Mouse (Mus musculus) forebrain, embryonic 15.5 days (tissue): Measurements from ENCODE around the gene Hist1h4d. TPM values are rescaled to one million over a fixed set of nuclear protein-coding genes. Genes with fewer than 3 reads are reported as not detected.
"Not testable (repeated sequence)": the region's sequence is repeated elsewhere in the genome, so short reads cannot be mapped to it uniquely, and the experiment has no call there.

Experiments used
- ATAC-seq: fragments of 200-750 bp; cut with Nextera tagmentation; replicated peaks from 2 replicates; pipeline ENCODE4 v1.8.0; 2017; ENCODE audit warnings: mild to moderate bottlenecking, moderate TSS enrichment, moderate library complexity
- H3K27ac ChIP-seq: fragments of 300-500 bp; sonication (generic); replicated peaks from 2 replicates; pipeline ENCODE4 v1.5.1; 2015; ENCODE audit warnings: mild to moderate bottlenecking, inconsistent platforms
- H3K27me3 ChIP-seq: fragments of 300-500 bp; sonication (generic); 2 replicates; pipeline ENCODE4 v1.6.1; 2015; ENCODE audit warnings: inconsistent platforms
- H3K36me3 ChIP-seq: fragments of 300-500 bp; sonication (generic); 2 replicates; pipeline ENCODE4 v1.6.1; 2015; ENCODE audit warnings: mild to moderate bottlenecking, inconsistent platforms
- H3K4me1 ChIP-seq: fragments of 300-500 bp; sonication (generic); 2 replicates; pipeline ENCODE4 v1.6.1; 2015; ENCODE audit warnings: inconsistent platforms
- H3K4me2 ChIP-seq: fragments of 300-500 bp; sonication (generic); replicated peaks from 2 replicates; pipeline ENCODE4 v1.6.1; 2015; ENCODE audit warnings: mild to moderate bottlenecking, inconsistent platforms
- H3K4me3 ChIP-seq: fragments of 300-500 bp; sonication (generic); 2 replicates; pipeline ENCODE4 v1.5.1; 2015; ENCODE audit warnings: mild to moderate bottlenecking, inconsistent platforms
- H3K9ac ChIP-seq: fragments of 300-500 bp; sonication (generic); replicated peaks from 2 replicates; pipeline ENCODE4 v1.6.1; 2015; ENCODE audit warnings: mild to moderate bottlenecking, inconsistent platforms
- H3K9me3 ChIP-seq: fragments of 300-500 bp; sonication (generic); 2 replicates; pipeline ENCODE4 v1.6.1; 2016; ENCODE audit warnings: inconsistent platforms
- WGBS: fragments of 180-500 bp; shearing (Covaris S2); methylation state at CpG from one replicate; pipeline ENCODE4 v1.1.7; 2015; ENCODE audit warnings: mixed read lengths; 5-methylcytosine and 5-hydroxymethylcytosine counted together
- polyA plus RNA-seq: library from polyadenylated mRNA; unstranded; fragments of >200 nt; fragmentation: Nextera tagmentation; extraction: Ambion mirVana; gene quantifications from 2 replicates; pipeline ENCODE4 v1.2.1, GENCODE M21; 2015

The Hist1h4d gene
- polyA plus RNA-seq, 1 experiment from 2014 or later, result 76.0 TPM

GRCm38 (mm10) chr13:23576906-23577639 is 4.3 kb upstream of the Hist1h4d start:
- WGBS, result 32% methylated on average over 6 of the region's 6 CpGs
- H3K36me3 ChIP-seq, result no peaks in the 10 kb centered on the region
- ATAC-seq, result no peak
- H3K9me3 ChIP-seq, result no peaks in the 10 kb centered on the region
- peaks cover 40% of the 10 kb centered on the region for H3K4me1 ChIP-seq
- peak overlapping the region; percentile 47 for H3K4me3 ChIP-seq
- H3K9ac ChIP-seq, result peak overlapping the region; percentile 74
- no peaks in the 10 kb centered on the region for H3K27me3 ChIP-seq
- peak overlapping the region; percentile 97 for H3K27ac ChIP-seq
- peak overlapping the region; percentile 72 for H3K4me2 ChIP-seq

- H3K27me3 ChIP-seq, result no peaks in the 10 kb centered on the region
- ATAC-seq, result no peak
- H3K27ac ChIP-seq, result no peak overlapping the region
Measured at GRCm38 (mm10) chr13:23577835-23578234, 3.6 kb upstream of the Hist1h4d start.

GRCm38 (mm10) chr13:23582219-23583056 is 1.0 kb downstream of the Hist1h4d start:
- Histone ChIP-seq H3K27me3 (no peaks in the 10 kb centered on the region), H3K9me3 (no peaks in the 10 kb centered on the region), H3K4me2 (peak overlapping the region; percentile 79), H3K36me3 (no peaks in the 10 kb centered on the region), H3K4me1 (peaks cover 50% of the 10 kb centered on the region), H3K9ac (peak overlapping the region; percentile 61), H3K4me3 (peak overlapping the region; percentile 53), H3K27ac (peak overlapping the region; percentile 97)
- 3% methylated on average over 6 of the region's 6 CpGs for WGBS
- no peak for ATAC-seq

More at GRCm38 (mm10) chr13:23577835-23578234, 3.6 kb upstream of the Hist1h4d start:
- Histone ChIP-seq H3K9me3 (no peaks in the 10 kb centered on the region), H3K4me2 (no peak overlapping the region), H3K9ac (no peak overlapping the region), H3K36me3 (no peaks in the 10 kb centered on the region), H3K4me1 (peaks cover 40% of the 10 kb centered on the region), H3K4me3 (no peak overlapping the region)
- 93% methylated on average over 1 of the region's 1 CpGs for WGBS

GRCm38 (mm10) chr13:23583387-23584068 is 2.1 kb downstream of the Hist1h4d start:
- Histone ChIP-seq H3K27me3 (no peaks in the 10 kb centered on the region), H3K4me3 (no peak overlapping the region), H3K9ac (no peak overlapping the region), H3K27ac (peak overlapping the region; percentile 97), H3K4me1 (peaks cover 50% of the 10 kb centered on the region), H3K9me3 (no peaks in the 10 kb centered on the region), H3K4me2 (no peak overlapping the region; the same call in 1 of the 2 replicates), H3K36me3 (no peaks in the 10 kb centered on the region)
- no peak for ATAC-seq

GRCm38 (mm10) chr13:23584331-23584730 is 2.9 kb downstream of the Hist1h4d start:
- Histone ChIP-seq H3K27ac (peak overlapping the region; percentile 97), H3K9ac (peak overlapping the region; percentile 74), H3K4me2 (peak overlapping the region; percentile 77), H3K27me3 (no peaks in the 10 kb centered on the region), H3K4me3 (peak overlapping the region; percentile 47), H3K9me3 (no peaks in the 10 kb centered on the region), H3K4me1 (peaks cover 50% of the 10 kb centered on the region), H3K36me3 (no peaks in the 10 kb centered on the region)
- no peak for ATAC-seq

- ATAC-seq, result peak; percentile 17; the same call in 1 of the 2 replicates
- peak overlapping the region; percentile 47 for H3K4me3 ChIP-seq
- H3K27ac ChIP-seq, result peak overlapping the region; percentile 97
- peak overlapping the region; percentile 77 for H3K4me2 ChIP-seq
- H3K27me3 ChIP-seq, result no peaks in the 10 kb centered on the region
- H3K36me3 ChIP-seq, result no peaks in the 10 kb centered on the region
- peak overlapping the region; percentile 74 for H3K9ac ChIP-seq
- no peaks in the 10 kb centered on the region for H3K9me3 ChIP-seq
- H3K4me1 ChIP-seq, result peaks cover 50% of the 10 kb centered on the region
- WGBS, result under 1% methylated on average over 21 of the region's 21 CpGs
Measured at GRCm38 (mm10) chr13:23585029-23585441, 3.6 kb downstream of the Hist1h4d start.

- peaks cover 50% of the 10 kb centered on the region for H3K4me1 ChIP-seq
- H3K36me3 ChIP-seq, H3K27me3 ChIP-seq, H3K9me3 ChIP-seq: not testable (repeated sequence)
- H3K4me2 ChIP-seq, result peak overlapping the region; percentile 77
- H3K9ac ChIP-seq, result peak overlapping the region; percentile 74
- peak; percentile 91 for ATAC-seq
- peak overlapping the region; percentile 47 for H3K4me3 ChIP-seq
- peak overlapping the region; percentile 97 for H3K27ac ChIP-seq
- under 1% methylated on average over 36 of the region's 36 CpGs for WGBS
Measured at GRCm38 (mm10) chr13:23585442-23586098, 4.2 kb downstream of the Hist1h4d start.

GRCm38 (mm10) chr13:23586099-23586939 is 4.9 kb downstream of the Hist1h4d start:
- H3K4me2 ChIP-seq, result peak overlapping the region; percentile 77
- H3K4me3 ChIP-seq, result peak overlapping the region; percentile 47
- H3K9me3 ChIP-seq, result no peaks in the 10 kb centered on the region
- H3K9ac ChIP-seq, result peak overlapping the region; percentile 27
- H3K27ac ChIP-seq, result peak overlapping the region; percentile 97
- no peak for ATAC-seq
- H3K27me3 ChIP-seq, result no peaks in the 10 kb centered on the region
- no peaks in the 10 kb centered on the region for H3K36me3 ChIP-seq
- H3K4me1 ChIP-seq, result peaks cover 45% of the 10 kb centered on the region
- WGBS, result under 1% methylated on average over 22 of the region's 22 CpGs

- peaks cover 43% of the 10 kb centered on the region for H3K4me1 ChIP-seq
- no peaks in the 10 kb centered on the region for H3K36me3 ChIP-seq
- peak overlapping the region; percentile 97 for H3K27ac ChIP-seq
- ATAC-seq, result no peak
- peak overlapping the region; percentile 47 for H3K4me3 ChIP-seq
- peak overlapping the region; percentile 27 for H3K9ac ChIP-seq
- no peaks in the 10 kb centered on the region for H3K9me3 ChIP-seq
- WGBS, result 3% methylated on average over 1 of the region's 1 CpGs
- H3K4me2 ChIP-seq, result peak overlapping the region; percentile 77
- H3K27me3 ChIP-seq, result no peaks in the 10 kb centered on the region
Measured at GRCm38 (mm10) chr13:23586940-23587225, 5.5 kb downstream of the Hist1h4d start.

- no peak overlapping the region for H3K27ac ChIP-seq
- H3K9ac ChIP-seq, result no peak overlapping the region
- H3K4me1 ChIP-seq, result peaks cover 10% of the 10 kb centered on the region
- no peaks in the 10 kb centered on the region for H3K36me3 ChIP-seq
- no peak overlapping the region for H3K4me3 ChIP-seq
- no peak overlapping the region for H3K4me2 ChIP-seq
- H3K9me3 ChIP-seq, result no peaks in the 10 kb centered on the region
- whole genome bisulfite sequencing, result 96% methylated on average over 7 of the region's 7 CpGs
- no peak for ATAC-seq
- no peaks in the 10 kb centered on the region for H3K27me3 ChIP-seq
Measured at GRCm38 (mm10) chr13:23591206-23591605, 9.8 kb downstream of the Hist1h4d start.

GRCm38 (mm10) chr13:23591886-23592285 is 10.5 kb downstream of the Hist1h4d start:
- not testable (repeated sequence) for H3K9ac ChIP-seq, H3K27ac ChIP-seq, H3K36me3 ChIP-seq, H3K9me3 ChIP-seq, H3K4me1 ChIP-seq, H3K27me3 ChIP-seq, ATAC-seq, H3K4me3 ChIP-seq, H3K4me2 ChIP-seq
- 92% methylated on average over 7 of the region's 7 CpGs for WGBS
